Mouse (Mus musculus): ENCODE results near the gene Trim56. TPM values are rescaled to one million over a fixed set of nuclear protein-coding genes. Genes with fewer than 3 reads are reported as not detected.

Gene Trim56
- polyA plus RNA-seq, 1 experiment: 49.3 TPM

DNA sequence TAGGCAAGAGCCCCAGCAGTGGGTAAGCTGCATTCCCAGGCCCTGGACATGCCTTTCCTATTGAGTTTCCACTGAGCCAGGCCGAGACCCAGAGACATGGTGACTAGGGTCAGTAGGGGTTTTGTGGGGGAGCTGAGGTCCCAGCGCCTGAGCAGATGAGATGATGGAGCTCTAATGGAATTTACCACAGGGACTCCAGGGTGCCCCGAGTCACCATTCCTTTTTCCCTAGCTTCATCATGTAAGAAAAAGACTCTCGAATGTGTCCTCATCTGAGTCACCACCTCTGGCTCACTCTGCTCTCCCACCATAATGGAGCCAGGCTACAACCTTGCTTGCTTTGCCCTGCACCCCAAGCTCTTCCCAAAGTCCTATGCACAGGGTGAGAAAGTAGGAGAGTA is 33.0 kb downstream of the Trim56 start:
- Histone ChIP-seq H3K4me3 (ENCODE audit: control insufficient read depth, insufficient read depth, low read length) (no peak overlapping the region), H3K36me3 (ENCODE audit: control insufficient read depth, insufficient read depth, low read length) (no peaks in the 10 kb centered on the region), H3K27me3 (ENCODE audit: control insufficient read depth, insufficient read depth, low read length) (no peaks in the 10 kb centered on the region), H3K27ac (ENCODE audit: control insufficient read depth, insufficient read depth, low read length) (no peak overlapping the region), H3K4me1 (replicated peaks; ENCODE audit: control insufficient read depth, insufficient read depth, low read length) (no peaks in the 10 kb centered on the region)
- no peak for DNase-seq
- TF ChIP-seq CTCF (IDR thresholded peaks at IDR 0.05; ENCODE audit: borderline replicate concordance, control insufficient read depth, extremely low read depth, insufficient read depth, low read length, poor library complexity): no peak
- no peak for TF ChIP-seq POLR2A (IDR thresholded peaks at IDR 0.05; ENCODE audit: control insufficient read depth, extremely low read depth, insufficient read depth, low read length, poor library complexity)
- 93% methylated on average over 4 of the region's 4 CpGs for WGBS

DNA sequence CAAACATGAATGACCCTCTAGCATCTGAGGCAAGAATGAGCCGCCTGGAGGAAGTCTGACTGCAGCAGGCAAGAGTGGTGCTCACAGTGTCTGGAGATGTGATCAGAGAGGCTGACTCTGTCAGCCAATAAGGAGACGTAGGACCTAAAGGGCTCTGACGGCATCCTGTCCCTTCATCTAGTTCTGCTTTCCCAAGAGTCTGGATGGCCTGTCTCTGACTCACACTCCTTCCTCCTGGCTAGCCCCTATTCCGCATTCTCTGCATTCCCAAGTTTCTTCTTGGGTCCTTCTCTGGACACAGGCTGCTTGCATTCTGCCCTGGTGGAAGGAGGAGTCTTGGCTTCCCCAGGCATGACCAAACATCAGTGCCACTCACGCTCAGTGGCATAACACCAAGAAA is 36.2 kb downstream of the Trim56 start:
- Histone ChIP-seq H3K36me3 (ENCODE audit: control insufficient read depth, insufficient read depth, low read length) (no peaks in the 10 kb centered on the region), H3K27ac (ENCODE audit: control insufficient read depth, insufficient read depth, low read length) (no peak overlapping the region), H3K4me1 (replicated peaks; ENCODE audit: control insufficient read depth, insufficient read depth, low read length) (no peaks in the 10 kb centered on the region), H3K27me3 (ENCODE audit: control insufficient read depth, insufficient read depth, low read length) (no peaks in the 10 kb centered on the region), H3K4me3 (ENCODE audit: control insufficient read depth, insufficient read depth, low read length) (no peak overlapping the region)
- WGBS: 50% methylated on average over 5 of the region's 5 CpGs
- DNase-seq: no peak
- TF ChIP-seq CTCF (IDR thresholded peaks at IDR 0.05; ENCODE audit: borderline replicate concordance, control insufficient read depth, extremely low read depth, insufficient read depth, low read length, poor library complexity) (no peak), POLR2A (IDR thresholded peaks at IDR 0.05; ENCODE audit: control insufficient read depth, extremely low read depth, insufficient read depth, low read length, poor library complexity) (no peak)

DNA sequence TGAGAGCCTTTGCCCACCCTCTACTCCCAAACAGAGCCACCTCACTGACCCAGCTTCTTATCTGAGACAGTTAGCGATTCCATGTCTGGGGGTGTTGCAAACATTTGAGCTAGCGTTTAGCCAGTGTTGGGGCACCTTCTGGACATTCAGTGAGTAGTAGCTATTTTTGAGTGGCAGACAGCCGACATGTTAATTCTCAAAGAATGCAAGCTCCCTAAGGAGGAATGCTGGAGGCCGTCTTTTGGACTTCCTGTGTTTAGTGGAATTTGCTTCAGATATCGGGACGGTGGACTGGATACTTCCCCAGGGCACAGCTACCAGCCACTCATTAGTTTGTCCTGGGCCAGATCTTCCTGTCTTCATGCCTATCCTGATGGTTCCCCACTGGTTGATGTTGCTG is 37.4 kb downstream of the Trim56 start:
- DNase-seq: no peak

DNA sequence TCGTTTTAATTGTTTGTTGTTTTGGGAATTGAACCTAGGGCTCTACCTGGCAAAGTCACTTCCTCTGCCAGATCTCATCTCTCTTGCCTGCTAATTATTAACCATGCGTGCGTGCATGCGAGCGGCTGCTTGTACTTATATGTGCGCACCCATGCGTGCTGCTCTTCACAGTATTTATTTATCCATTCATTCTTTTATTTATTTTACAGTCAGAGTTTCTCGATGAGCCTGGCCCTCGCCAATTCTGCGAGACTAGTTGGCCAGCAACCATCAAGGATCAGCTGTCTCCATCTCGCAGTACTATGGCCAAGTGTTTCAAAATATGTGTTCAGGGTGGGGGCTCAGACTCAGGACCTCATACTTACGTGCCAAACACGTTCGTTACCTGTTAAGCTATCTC is 38.0 kb downstream of the Trim56 start:
- TF ChIP-seq CTCF (IDR thresholded peaks at IDR 0.05; ENCODE audit: borderline replicate concordance, control insufficient read depth, extremely low read depth, insufficient read depth, low read length, poor library complexity) (no peak), POLR2A (IDR thresholded peaks at IDR 0.05; ENCODE audit: control insufficient read depth, extremely low read depth, insufficient read depth, low read length, poor library complexity) (no peak)
- Histone ChIP-seq H3K4me1 (replicated peaks; ENCODE audit: control insufficient read depth, insufficient read depth, low read length) (no peaks in the 10 kb centered on the region), H3K27ac (ENCODE audit: control insufficient read depth, insufficient read depth, low read length) (no peak overlapping the region), H3K27me3 (ENCODE audit: control insufficient read depth, insufficient read depth, low read length) (no peaks in the 10 kb centered on the region), H3K36me3 (ENCODE audit: control insufficient read depth, insufficient read depth, low read length) (no peaks in the 10 kb centered on the region), H3K4me3 (ENCODE audit: control insufficient read depth, insufficient read depth, low read length) (no peak overlapping the region)
- DNase-seq: no peak
- WGBS: 95% methylated on average over 14 of the region's 14 CpGs

More for the DNA sequence above, 37.4 kb downstream of the Trim56 start:
- Histone ChIP-seq H3K27ac (ENCODE audit: control insufficient read depth, insufficient read depth, low read length) (no peak overlapping the region), H3K27me3 (ENCODE audit: control insufficient read depth, insufficient read depth, low read length) (no peaks in the 10 kb centered on the region), H3K4me3 (ENCODE audit: control insufficient read depth, insufficient read depth, low read length) (no peak overlapping the region), H3K36me3 (ENCODE audit: control insufficient read depth, insufficient read depth, low read length) (no peaks in the 10 kb centered on the region), H3K4me1 (replicated peaks; ENCODE audit: control insufficient read depth, insufficient read depth, low read length) (no peaks in the 10 kb centered on the region)
- TF ChIP-seq CTCF (IDR thresholded peaks at IDR 0.05; ENCODE audit: borderline replicate concordance, control insufficient read depth, extremely low read depth, insufficient read depth, low read length, poor library complexity) (no peak), POLR2A (IDR thresholded peaks at IDR 0.05; ENCODE audit: control insufficient read depth, extremely low read depth, insufficient read depth, low read length, poor library complexity) (no peak)
- 86% methylated on average over 6 of the region's 6 CpGs for WGBS

DNA sequence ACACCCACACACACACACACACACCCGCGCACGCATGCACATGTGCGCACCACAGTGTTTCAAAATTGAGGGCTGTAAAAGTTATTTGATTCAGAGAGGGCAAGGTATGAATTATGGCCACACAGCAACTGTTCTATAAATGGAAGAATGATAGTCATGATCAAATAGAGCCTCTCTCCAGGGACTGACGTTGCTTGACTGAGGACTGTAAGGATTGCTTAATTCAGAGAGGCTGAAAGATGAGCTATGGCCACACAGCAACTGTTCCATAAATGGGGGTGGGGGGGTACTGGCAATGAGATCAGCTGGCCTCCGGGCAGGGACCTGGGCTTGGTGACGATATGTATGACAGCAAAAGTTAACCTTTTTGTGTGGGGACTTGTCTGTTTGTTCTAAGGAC is 38.8 kb downstream of the Trim56 start:
- Histone ChIP-seq H3K27ac (ENCODE audit: control insufficient read depth, insufficient read depth, low read length) (no peak overlapping the region), H3K4me1 (replicated peaks; ENCODE audit: control insufficient read depth, insufficient read depth, low read length) (no peaks in the 10 kb centered on the region), H3K4me3 (ENCODE audit: control insufficient read depth, insufficient read depth, low read length) (no peak overlapping the region), H3K36me3 (ENCODE audit: control insufficient read depth, insufficient read depth, low read length) (no peaks in the 10 kb centered on the region), H3K27me3 (ENCODE audit: control insufficient read depth, insufficient read depth, low read length) (no peaks in the 10 kb centered on the region)
- DNase-seq: no peak
- TF ChIP-seq CTCF (IDR thresholded peaks at IDR 0.05; ENCODE audit: borderline replicate concordance, control insufficient read depth, extremely low read depth, insufficient read depth, low read length, poor library complexity): no peak
- TF ChIP-seq POLR2A (IDR thresholded peaks at IDR 0.05; ENCODE audit: control insufficient read depth, extremely low read depth, insufficient read depth, low read length, poor library complexity): no peak
- WGBS: 96% methylated on average over 7 of the region's 7 CpGs

DNA sequence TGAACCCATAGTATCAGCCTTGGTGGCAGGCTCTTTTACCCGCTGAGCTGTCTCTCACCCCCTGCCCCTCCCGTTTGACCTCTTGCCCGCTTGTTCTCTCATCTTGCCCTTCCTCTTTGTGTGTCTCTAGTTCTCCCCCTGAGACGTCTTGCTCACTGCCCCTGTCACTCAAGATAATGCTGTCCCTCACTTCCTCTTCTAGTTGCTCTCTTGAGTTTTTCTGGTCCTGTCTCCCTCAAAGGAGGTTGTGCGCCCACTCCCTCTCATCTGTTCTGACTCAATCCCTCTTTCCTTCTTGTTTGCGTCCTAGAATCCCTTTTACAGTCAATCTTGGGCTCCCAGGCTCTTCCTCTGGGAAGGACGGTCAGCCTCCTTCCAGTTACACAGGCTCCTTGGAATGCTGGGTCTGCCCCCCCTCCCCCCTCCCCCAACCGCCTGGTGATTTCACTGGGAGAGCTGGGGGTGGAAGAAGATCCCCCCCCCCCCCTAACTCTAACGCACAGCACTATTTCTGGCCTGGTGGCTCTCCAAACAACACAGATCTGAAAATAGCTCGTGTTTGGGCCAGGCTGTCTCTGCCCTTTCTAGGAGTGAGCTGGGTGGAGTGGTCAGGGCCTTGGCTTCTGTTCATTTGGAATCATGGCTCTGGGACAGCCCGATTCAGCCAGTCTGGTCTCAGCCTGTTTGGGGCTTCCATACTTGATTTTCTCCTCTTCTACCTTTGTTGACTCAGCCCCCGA is 39.6 kb downstream of the Trim56 start:
- no peaks in the 10 kb centered on the region for H3K36me3 ChIP-seq (ENCODE audit: control insufficient read depth, insufficient read depth, low read length)
- H3K27ac ChIP-seq (ENCODE audit: control insufficient read depth, insufficient read depth, low read length): no peak overlapping the region
- H3K4me3 ChIP-seq (ENCODE audit: control insufficient read depth, insufficient read depth, low read length): no peak overlapping the region
- H3K27me3 ChIP-seq (ENCODE audit: control insufficient read depth, insufficient read depth, low read length): no peaks in the 10 kb centered on the region
- 55% methylated on average over 12 of the region's 12 CpGs for WGBS
- TF ChIP-seq CTCF (IDR thresholded peaks at IDR 0.05; ENCODE audit: borderline replicate concordance, control insufficient read depth, extremely low read depth, insufficient read depth, low read length, poor library complexity): no peak
- no peak for TF ChIP-seq POLR2A (IDR thresholded peaks at IDR 0.05; ENCODE audit: control insufficient read depth, extremely low read depth, insufficient read depth, low read length, poor library complexity)
- H3K4me1 ChIP-seq (replicated peaks; ENCODE audit: control insufficient read depth, insufficient read depth, low read length): peaks cover 3% of the 10 kb centered on the region; the same call in 1 of the 2 replicates
- DNase-seq: no peak
